Mouse (Mus musculus): ENCODE measurements around the gene Psmb10. TPM values are rescaled to one million over a fixed set of nuclear protein-coding genes. Genes with fewer than 3 reads are reported as not detected.

Gene Psmb10
- total RNA-seq, 1 experiment from 2014 or later, result 62.1 TPM

DNA sequence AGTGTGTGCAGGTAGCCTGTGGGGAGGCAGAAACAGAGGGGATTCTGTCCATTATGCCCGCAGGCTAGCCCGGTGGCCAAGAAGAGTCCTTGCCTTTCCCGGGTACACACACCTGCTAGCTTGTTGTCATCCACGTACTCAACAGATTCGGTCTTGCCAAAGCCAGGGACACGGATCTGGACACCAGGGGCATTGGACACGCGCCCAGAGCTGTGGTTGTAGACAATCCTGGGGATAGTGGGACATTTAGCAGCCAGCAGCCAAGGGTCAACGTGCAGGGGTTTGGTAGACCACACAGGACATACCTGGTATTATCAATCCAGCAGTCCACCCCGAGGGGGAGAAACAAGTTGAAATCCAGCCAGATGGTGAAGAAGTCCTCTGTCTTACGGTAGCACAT, 3.8 kb upstream of the Psmb10 start:
- no peak for ATAC-seq (replicated peaks; ENCODE audit: low read depth, poor library complexity, severe bottlenecking)

DNA sequence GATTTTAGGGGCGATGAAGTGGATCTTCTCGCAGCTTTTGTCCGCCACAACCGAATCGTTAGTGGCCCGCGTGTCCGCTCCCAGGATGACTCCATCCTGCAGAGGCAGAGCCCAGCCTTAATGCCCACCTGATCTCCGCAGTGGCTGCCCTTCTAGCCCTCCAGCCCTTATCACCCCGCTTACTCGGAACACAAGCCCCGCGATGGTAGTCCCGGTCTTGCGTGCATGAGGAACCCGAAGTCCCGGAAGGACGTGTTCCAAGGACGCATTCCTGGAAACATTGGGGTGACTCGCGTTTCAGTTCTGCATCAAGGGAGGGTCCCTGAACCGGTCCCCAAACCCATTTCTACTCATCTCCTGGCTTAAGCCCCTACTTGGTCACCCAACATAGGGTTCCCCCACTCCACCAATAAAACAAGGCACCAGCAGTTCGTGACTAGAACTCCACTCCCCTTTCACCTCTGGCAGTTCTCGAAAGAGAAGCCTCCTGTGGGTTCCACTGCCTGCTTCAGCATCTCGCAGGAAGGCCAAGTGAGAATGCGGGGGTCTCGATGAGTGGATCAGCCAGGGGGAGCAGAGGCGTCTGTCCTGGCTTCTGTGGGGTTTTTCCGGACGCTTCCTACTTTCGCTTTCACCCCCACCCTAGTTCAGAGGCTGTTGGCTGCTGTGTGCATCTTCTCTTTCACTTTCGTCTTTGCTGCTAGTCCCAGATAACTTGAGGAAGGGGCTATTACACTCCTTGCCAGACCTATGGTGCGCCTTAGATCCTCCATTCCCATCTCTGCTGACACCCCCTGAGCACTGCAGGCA, 543 bp downstream of the Psmb10 start:
- ATAC-seq (replicated peaks; ENCODE audit: low read depth, poor library complexity, severe bottlenecking), result peak; percentile 46

DNA sequence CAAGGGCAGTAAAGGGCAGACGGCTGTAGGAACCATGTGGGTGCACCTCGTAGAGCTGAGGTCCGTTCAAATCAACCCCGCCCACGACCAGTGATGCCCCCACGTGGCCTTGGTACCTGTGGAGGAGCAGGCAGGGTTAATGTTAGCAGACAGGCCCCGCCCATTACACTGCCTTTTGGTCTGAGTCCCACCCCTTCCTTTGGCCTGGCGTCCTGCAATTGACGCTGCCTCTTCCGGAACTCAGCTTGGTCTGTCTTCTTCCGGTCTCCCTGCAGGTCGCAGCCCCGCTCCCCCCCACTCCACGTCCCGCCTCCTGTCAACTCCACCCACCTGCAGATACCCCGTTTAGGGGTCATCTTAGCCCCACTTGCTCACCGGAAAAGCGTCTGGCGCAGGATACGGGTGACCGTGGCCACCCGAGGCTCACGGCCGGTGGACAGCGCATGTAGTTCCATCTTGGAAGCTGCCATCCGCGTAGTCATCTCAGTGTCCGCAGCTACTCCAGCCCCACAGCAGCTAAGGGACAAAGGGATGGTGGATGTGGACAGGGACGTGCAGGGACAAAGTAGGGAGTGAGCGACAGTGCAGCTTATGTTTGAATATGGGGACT, 1.3 kb downstream of the Psmb10 start:
- peak; percentile 80 for ATAC-seq (replicated peaks; ENCODE audit: low read depth, poor library complexity, severe bottlenecking)

DNA sequence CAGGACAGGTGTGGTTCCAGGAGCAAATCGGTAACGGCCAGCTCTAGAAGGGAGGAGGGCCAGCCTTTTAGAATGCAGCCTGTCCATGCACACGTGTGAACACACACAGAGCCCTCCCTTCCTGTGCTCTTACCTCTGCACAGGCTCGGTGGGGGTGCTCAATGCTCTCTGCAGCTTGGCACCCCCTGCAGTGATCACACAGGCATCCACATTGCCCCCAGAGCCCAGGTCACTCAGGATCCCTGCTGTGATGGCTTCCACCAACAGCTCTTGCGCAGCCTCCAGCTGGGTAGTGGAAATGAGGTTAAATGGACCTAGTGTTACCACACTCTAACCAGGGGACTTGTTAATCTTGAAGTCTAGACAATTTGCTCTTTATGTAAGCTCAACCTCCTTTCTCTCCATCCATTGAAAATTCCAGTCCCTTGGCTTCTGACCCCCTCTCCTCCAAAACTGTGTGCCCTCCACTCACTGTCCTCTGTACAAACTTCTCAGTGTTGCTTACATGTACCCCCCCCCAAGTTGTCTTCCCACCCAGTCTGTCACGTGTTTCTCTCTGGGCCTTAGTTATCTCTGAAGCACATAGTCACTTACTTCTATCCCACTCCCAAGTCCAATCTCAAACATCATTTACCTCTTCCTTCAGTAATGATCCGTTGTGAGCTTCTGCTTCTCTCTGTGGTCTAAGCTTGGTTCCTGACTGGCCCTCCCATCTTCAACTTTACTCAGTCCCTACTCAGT, 2.2 kb downstream of the Psmb10 start:
- no peak for ATAC-seq (replicated peaks; ENCODE audit: low read depth, poor library complexity, severe bottlenecking)

DNA sequence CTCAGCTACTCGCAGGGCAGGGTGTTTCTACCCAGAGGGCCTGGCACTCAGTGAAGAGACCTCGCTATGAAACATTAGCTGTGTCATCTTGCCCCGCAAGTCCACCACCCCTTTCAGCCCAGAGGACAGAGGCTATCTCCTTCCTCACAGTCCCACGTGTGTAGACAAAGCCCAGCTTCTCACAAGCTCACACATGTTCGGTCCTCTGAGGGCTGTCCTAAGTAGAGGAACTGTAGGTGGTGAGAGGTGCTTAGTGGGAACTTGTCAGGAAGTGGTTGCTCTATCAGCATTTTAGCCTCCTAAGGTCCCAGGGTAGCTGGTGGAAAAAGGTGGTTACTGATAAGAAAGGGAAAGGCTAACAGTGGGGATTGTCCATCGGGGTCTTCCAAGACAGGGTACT, 3.1 kb downstream of the Psmb10 start:
- ATAC-seq (replicated peaks; ENCODE audit: low read depth, poor library complexity, severe bottlenecking), result peak; percentile 9

DNA sequence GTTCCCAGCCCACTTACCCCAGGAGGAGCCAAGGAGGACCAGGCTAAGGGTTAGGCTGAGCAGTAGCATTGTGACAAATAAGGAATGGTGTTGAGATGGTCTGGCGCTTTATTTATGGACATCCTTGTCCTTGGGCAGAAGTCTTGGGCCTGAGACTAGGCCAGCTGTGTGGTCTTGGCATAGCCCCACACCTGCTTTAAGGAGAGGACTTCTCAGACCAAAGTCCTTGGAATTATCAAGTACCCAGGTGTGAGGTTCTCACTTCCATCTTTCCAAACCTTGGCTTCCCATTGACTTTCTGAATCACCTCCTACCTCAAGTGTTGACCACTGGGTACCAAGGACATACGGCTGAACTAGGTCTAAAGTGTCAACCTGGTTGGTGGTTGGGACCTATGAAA, 4.5 kb downstream of the Psmb10 start, which contains the start of gene Ctrl:
Gene Ctrl (minus strand): TSS at position 101 of the 400 bp plus-strand sequence.
- no peak for ATAC-seq (replicated peaks; ENCODE audit: low read depth, poor library complexity, severe bottlenecking)

DNA sequence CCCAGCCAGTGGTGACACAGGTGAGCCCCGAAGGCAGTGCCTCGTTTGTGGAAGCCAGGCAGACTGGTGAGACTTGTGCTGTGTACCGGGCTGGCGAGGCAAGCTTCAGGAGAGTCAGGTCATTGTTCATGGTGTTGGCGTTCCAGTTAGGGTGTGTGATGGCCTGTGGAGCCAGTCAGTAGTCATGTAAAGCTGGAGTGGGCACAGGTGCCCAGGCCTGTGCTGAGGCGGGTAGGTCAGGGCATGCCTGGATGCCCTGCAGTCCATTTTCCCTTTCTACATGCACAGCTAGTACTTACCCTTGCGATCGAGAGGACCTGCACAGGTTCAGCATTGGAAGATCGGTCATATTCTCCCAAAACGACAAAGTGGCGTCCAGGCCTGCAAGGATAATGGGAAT, 5.7 kb downstream of the Psmb10 start:
- ATAC-seq (replicated peaks; ENCODE audit: low read depth, poor library complexity, severe bottlenecking), result no peak

DNA sequence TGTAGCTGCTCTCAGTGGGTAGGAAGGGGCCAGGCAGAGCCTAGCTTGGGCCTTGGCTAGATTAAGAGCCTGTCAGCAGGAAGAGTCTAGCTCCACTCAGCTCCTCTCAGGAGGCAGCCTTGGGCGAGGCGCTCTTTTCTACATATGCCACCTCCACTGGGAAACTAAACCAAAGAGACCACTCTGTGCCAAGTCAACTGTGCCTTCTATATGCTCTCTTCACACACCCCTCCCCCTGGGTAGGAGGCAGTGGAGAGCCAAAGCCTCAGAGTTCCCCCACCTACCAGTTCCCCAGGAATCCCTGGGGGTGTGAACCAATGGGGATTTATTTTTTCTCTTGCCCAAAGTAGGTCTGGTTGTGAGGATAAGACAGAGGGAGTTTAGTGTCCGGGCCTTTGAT, 7.0 kb downstream of the Psmb10 start:
- ATAC-seq (replicated peaks; ENCODE audit: low read depth, poor library complexity, severe bottlenecking), result no peak

DNA sequence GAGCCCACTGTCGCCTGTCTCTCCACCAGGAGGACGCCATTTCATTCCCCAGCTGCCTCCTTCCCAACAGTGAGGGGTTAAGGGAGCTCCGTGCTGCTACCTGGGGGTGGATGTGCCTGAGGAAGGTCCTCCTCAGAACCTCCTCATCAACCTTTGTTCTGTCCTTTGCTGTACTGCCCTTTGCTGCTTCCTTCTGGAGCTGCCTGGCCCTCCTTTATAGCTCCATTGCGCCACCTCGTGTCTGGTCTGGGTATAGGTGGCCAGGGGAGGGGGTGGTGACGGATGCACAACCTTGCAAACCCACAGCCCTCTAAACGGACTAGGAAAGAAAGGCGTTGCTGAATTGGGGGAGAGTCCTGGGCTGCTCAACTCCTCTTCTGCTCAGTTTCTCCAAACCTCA, 7.6 kb downstream of the Psmb10 start:
- ATAC-seq (replicated peaks; ENCODE audit: low read depth, poor library complexity, severe bottlenecking), result peak; percentile 86

DNA sequence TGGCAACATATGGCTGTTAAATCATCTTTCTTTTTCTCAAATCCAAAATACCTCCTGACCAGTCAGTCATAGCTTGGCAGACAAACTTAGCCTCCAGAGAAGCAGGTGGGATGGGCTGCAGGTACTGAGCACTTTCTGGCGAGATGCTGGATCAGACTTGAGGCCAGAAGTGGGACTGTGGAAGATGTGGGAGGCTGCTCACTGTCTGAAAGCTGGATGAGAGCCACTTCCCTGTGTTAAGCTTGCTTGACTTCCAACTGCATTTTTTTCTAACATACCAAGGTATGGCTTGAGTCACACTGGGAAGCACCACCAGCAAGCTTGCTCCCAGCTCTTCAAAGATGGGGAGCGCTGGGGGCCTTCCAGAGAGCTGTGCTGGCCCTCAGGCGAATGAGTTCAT, 13.1 kb downstream of the Psmb10 start:
- ATAC-seq (replicated peaks; ENCODE audit: low read depth, poor library complexity, severe bottlenecking), result no peak

DNA sequence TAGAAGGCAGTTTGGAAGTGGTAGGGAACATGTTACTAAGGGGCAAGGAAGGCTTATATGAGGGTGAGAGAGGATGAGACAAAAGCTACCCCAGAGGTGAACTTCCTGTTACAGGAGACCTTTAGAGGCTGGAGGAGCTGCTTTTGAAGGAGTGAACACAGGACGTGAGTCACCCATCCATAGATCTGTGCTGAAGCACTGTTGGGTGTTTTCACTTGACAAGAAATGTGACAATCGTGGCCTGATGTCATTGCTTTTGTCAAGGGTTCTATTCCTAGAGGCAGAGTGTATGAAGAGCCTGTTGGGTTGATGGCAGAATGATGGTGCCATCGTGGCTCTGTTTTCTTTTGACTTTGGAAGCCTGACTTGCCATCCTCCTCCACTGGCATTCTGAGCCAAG, 18.9 kb downstream of the Psmb10 start:
- no peak for ATAC-seq (replicated peaks; ENCODE audit: low read depth, poor library complexity, severe bottlenecking)

DNA sequence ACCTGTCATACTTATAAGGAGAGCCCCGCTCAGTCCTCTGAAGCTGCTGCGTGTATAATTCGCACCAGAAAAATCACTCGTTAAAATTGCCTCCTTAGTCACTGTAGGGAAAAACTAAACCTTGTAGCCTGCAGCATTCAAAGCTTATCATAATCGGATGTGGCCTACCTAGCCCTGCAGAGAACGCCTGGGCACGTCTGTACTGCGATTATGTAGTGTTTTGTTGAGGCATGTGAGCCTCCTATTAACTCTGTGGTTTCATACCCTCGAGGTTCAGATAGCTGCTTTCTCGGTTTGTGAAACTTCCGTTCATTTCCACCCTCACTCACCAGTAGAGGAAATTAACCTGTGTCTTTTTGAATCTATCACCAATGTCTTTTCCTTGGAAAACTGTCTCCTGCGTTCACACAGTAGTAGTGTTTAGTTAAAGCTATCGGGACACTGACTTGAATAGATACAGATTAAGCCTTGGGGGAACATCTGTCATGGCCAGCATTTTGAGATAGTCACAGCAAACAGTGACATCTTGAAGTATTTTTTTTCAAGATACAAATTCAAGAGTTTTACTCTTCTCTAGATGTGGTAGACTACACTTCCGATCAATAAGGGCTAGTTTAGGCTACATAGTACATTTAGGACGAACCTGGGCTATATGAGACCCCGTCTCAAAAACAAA, 37.2 kb downstream of the Psmb10 start:
- peak; percentile 73 for ATAC-seq (replicated peaks; ENCODE audit: low read depth, poor library complexity, severe bottlenecking)

DNA sequence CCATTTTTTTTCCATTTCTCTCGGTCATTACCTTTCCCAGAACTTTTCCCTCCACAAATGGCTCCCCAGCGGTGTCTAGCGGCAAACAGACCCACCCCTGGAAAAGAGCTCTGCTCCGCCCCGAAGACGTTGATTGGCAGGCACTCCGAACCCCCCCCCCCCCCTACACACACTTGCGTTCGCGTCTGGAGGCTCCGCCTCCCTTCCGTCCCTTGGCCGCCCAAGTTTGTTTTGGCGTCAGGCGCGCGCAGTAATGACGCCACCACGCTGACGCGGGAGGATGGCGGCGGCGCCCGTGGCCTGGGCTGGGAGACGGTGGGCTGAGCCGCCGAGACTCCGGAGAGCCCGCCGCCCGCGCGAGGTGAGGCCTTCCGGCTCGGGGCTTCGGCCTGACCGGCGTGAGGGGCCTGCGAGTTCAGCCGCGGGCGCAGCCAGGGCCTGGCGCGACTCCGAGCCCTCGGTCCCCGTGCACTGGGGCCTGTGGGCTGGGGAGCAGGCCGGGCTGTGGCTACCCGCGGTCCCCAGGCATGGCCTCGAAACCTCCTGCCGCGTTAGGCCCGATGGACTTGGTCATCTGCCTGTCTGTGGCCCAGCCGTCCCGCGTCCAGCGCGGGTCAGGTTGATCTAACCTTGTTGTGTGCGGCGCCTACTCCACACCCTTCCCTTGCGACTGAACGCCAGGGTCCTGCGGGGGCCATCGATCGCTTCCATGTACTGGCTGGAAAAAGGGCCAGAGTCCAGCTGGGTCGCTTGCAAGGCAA, 37.9 kb downstream of the Psmb10 start, which contains the start of gene Pskh1:
Gene Pskh1 (plus strand): TSS at position 262 of the 761 bp plus-strand sequence.
- ATAC-seq (replicated peaks; ENCODE audit: low read depth, poor library complexity, severe bottlenecking), result peak; percentile 94

DNA sequence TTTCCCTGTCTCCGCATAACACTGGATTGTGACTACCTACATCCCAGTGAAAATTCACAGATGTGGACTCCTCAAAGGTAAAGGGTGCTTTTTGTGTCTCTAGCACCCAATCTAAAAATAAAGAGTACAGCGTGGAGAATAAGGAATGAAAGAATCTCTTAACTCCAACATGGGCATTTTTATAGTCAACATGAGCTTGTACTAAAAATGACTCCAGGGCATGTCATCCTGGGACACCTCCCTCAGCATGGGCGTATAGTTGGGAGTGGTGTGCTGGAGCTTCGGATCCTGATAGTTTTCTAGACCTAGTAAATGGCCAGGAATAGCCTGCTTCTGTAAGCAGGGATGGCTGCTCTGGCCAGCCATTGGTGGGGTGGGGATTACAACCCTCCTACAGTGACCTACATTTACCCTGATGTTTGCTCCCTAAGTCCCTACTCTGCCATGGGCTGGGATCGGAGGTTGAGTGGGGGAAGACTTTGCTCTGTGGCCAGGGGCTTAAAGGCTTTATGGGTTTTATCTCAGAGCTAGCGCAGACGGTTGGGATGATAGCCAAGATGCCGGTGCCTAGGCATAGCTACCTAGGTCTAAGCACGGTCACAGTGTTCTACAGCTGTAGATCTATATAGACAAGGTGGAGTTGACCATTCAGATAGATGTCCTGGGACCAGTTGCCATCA, 40.3 kb downstream of the Psmb10 start:
- no peak for ATAC-seq (replicated peaks; ENCODE audit: low read depth, poor library complexity, severe bottlenecking)

DNA sequence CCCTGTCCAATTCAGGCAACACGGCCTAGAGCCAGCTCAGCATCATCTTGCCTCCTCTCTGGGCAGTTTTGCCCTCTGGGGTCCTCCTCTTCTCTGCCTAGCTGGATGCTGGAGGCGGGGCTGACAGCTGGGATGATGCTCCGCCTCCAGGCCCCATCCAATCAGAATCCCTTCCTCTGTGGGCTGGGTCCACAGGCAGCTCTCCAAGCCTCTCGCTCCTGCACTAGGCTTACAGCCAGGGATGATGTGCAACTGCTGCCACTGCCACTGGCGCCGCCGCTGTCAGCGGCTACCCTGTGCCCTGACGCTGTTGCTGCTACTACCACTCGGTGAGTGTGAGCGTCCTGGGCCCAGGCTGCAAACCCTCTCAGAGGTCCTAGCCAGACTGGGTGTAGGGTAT, 44.9 kb downstream of the Psmb10 start, which contains the start of gene Nrn1l:
Gene Nrn1l (plus strand): TSS at position 229 of the 400 bp plus-strand sequence.
- peak; percentile 73 for ATAC-seq (replicated peaks; ENCODE audit: low read depth, poor library complexity, severe bottlenecking)

DNA sequence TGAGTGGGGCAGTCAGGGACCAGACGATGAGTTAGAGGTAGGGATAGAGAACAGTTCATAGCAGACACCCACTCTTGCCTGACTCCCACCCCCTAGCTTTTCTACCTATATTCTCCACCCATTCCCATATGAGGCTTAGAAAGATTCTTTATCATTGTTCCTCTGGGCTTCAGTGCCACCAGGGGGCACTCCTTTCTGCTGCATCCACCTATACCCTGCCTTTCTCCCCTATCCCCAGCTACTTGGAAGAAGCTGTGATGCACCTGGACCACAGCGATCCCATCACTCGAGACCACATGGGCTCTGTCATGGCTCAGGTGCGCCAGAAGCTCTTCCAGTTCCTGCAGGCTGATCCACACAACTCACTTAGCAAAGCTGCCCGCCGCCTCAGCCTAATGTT, 45.8 kb downstream of the Psmb10 start:
- ATAC-seq (replicated peaks; ENCODE audit: low read depth, poor library complexity, severe bottlenecking), result peak; percentile 52; the same call in 1 of the 2 replicates

DNA sequence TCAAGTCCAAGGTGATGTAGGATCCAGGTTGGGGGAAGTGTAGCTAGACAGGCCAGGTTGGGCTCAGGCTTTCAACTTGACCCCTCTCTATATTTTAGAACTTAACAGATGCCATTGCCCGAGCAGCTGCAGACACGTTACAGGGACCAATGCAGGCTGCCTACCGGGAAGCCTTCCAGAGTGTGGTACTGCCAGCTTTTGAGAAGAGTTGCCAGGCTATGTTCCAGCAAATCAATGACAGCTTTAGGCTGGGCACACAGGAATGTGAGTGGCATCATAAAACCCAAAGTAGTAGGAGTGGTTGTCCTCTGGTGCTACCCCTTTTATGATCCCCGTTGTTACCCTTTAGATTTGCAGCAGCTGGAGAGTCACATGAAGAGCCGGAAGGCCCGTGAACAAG, 47.4 kb downstream of the Psmb10 start:
- ATAC-seq (replicated peaks; ENCODE audit: low read depth, poor library complexity, severe bottlenecking), result no peak

DNA sequence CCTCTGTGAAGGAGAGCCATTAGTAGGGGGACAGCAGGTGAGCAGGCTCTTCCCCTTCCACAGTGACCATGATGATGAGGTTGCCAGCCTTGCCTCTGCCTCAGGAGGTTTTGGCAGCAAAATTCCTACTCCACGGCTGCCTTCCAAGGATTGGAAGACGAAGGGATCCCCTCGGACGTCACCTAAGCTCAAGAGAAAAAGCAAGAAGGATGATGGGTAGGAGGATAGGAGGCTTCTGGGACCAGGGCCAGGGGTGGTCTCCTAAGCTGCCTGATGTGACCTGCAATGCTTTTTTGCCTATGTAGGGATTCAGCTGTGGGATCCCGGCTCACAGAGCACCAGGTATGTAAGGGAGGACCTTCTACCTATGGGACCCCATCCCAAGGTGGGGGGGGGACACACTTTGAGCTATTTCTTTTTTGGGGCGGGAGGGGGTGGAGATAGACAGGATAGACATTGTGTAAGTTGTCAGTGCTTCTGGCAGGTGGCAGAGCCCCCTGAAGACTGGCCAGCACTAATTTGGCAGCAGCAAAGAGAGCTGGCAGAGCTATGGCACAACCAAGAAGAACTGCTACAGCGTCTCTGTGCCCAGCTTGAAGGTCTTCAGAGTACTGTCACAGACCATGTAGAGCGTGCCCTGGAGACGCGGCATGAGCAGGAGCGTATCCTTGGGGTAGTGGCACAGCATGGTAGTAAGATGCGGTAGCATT, 48.3 kb downstream of the Psmb10 start:
- ATAC-seq (replicated peaks; ENCODE audit: low read depth, poor library complexity, severe bottlenecking), result no peak
